Comparison of ENCODE assay signal across 25 mouse cellular contexts in genomic region chr11:11394686-11395085, GRCm38 (mm10).
DNase-seq lines count a peak whose midpoint lies in the region; ATAC-seq and TF ChIP-seq lines count a peak whose summit lies in the region.
"Had no signal": no experiment of that assay in that cellular context is flagged by ENCODE, and none has a peak within 500 bp of the region (broad histone marks: within the 10 kb centered on the region; RNA-seq: fewer than 3 reads in every experiment).

No protein-coding gene starts in this region.

- H3K4me3 ChIP-seq in MEL (ENCODE audit: control insufficient read depth in 1 of 2, insufficient read depth in 1 of 2, low read depth in 2 of 2, low read length in 2 of 2) = no peak overlapping the region
- no peak overlapping the region for H3K4me3 ChIP-seq in midbrain, embryonic 13.5 days (replicated peaks)
- H3K4me3 ChIP-seq: embryonic facial prominence, embryonic 15.5 days; forebrain, embryonic 10.5 days; hindbrain, embryonic 12.5 days; intestine, embryonic 15.5 days; limb, embryonic 12.5 days; liver, embryonic 13.5 days; midbrain, embryonic 12.5 days; myocyte; neural tube, embryonic 15.5 days; stomach, embryonic 15.5 days had no signal

- H3K9ac ChIP-seq in MEL (ENCODE audit: control insufficient read depth, low read depth, low read length, poor library complexity, severe bottlenecking) = no peak overlapping the region
- no peak overlapping the region for H3K9ac ChIP-seq in midbrain, embryonic 13.5 days (replicated peaks)
- H3K9ac ChIP-seq: embryonic facial prominence, embryonic 15.5 days; hindbrain, embryonic 12.5 days; intestine, embryonic 15.5 days; limb, embryonic 12.5 days; liver, embryonic 13.5 days; midbrain, embryonic 12.5 days; neural tube, embryonic 15.5 days; stomach, embryonic 15.5 days had no signal

- no peak for TF ChIP-seq POLR2A in MEL (IDR thresholded peaks at IDR 0.05; ENCODE audit: control insufficient read depth in 1 of 2, insufficient read depth in 1 of 2, low read depth in 1 of 2, low read length in 2 of 2, poor library complexity in 1 of 2)

- H3K27me3 ChIP-seq in MEL (ENCODE audit: control insufficient read depth in 1 of 2, insufficient read depth in 2 of 2, low read length in 2 of 2) = no peaks in the 10 kb centered on the region; a peak in 1 of 4 replicates
- H3K27me3 ChIP-seq in midbrain, embryonic 13.5 days = no peaks in the 10 kb centered on the region
- H3K27me3 ChIP-seq: embryonic facial prominence, embryonic 15.5 days; hindbrain, embryonic 12.5 days; intestine, embryonic 15.5 days; limb, embryonic 12.5 days; liver, embryonic 13.5 days; midbrain, embryonic 12.5 days; neural tube, embryonic 15.5 days; Patski; stomach, embryonic 15.5 days had no signal

- H3K79me2 ChIP-seq in MEL (ENCODE audit: control insufficient read depth, insufficient read depth, low read length, poor library complexity) = no peaks in the 10 kb centered on the region

- peak; percentile 15 to 63 (median 41); a peak in 5 of 6 replicates for TF ChIP-seq CTCF in MEL (IDR thresholded peaks at IDR 0.05 in 2 of 3, conservative IDR thresholded peaks at IDR 0.05 in 1 of 3; ENCODE audit: control insufficient read depth in 1 of 3, insufficient read depth in 1 of 3, low read depth in 2 of 3, low read length in 3 of 3, poor library complexity in 1 of 3, severe bottlenecking in 1 of 3)

- no peak for TF ChIP-seq EP300 in MEL (IDR thresholded peaks at IDR 0.05; ENCODE audit: low read depth in 1 of 2, low read length in 2 of 2)

- H3K36me3 ChIP-seq in MEL (ENCODE audit: control insufficient read depth in 1 of 2, insufficient read depth in 2 of 2, low read length in 2 of 2) = no peaks in the 10 kb centered on the region
- no peaks in the 10 kb centered on the region for H3K36me3 ChIP-seq in midbrain, embryonic 13.5 days
- H3K36me3 ChIP-seq: embryonic facial prominence, embryonic 15.5 days; forebrain, embryonic 10.5 days; hindbrain, embryonic 12.5 days; intestine, embryonic 15.5 days; limb, embryonic 12.5 days; liver, embryonic 13.5 days; midbrain, embryonic 12.5 days; neural tube, embryonic 15.5 days; stomach, embryonic 15.5 days had no signal

- no peaks in the 10 kb centered on the region for H3K4me1 ChIP-seq in MEL (ENCODE audit: control insufficient read depth in 1 of 2, insufficient read depth in 2 of 2, low read length in 2 of 2)
- no peaks in the 10 kb centered on the region for H3K4me1 ChIP-seq in midbrain, embryonic 13.5 days (replicated peaks)
- H3K4me1 ChIP-seq: embryonic facial prominence, embryonic 15.5 days; forebrain, embryonic 10.5 days; hindbrain, embryonic 12.5 days; intestine, embryonic 15.5 days; limb, embryonic 12.5 days; liver, embryonic 13.5 days; midbrain, embryonic 12.5 days; neural tube, embryonic 15.5 days; stomach, embryonic 15.5 days had no signal

- no peak overlapping the region for H3K27ac ChIP-seq in MEL (ENCODE audit: control insufficient read depth, low read depth, low read length)
- no peak overlapping the region for H3K27ac ChIP-seq in midbrain, embryonic 13.5 days
- H3K27ac ChIP-seq: embryonic facial prominence, embryonic 15.5 days; forebrain, embryonic 10.5 days; hindbrain, embryonic 12.5 days; intestine, embryonic 15.5 days; limb, embryonic 12.5 days; liver, embryonic 13.5 days; macrophage; midbrain, embryonic 12.5 days; neural tube, embryonic 15.5 days; stomach, embryonic 15.5 days had no signal

- H3K9me3 ChIP-seq in MEL (replicated peaks; ENCODE audit: insufficient read depth, low read length) = no peaks in the 10 kb centered on the region
- no peaks in the 10 kb centered on the region for H3K9me3 ChIP-seq in midbrain, embryonic 13.5 days
- H3K9me3 ChIP-seq: embryonic facial prominence, embryonic 15.5 days; hindbrain, embryonic 12.5 days; intestine, embryonic 15.5 days; liver, embryonic 13.5 days; midbrain, embryonic 12.5 days; stomach, embryonic 15.5 days had no signal

- ATAC-seq in midbrain, embryonic 13.5 days = no peak
- ATAC-seq: intestine, embryonic 15.5 days; Patski had no signal

- peak; percentile 52 for TF ChIP-seq RAD21 in MEL (IDR thresholded peaks at IDR 0.05; ENCODE audit: low read depth, low read length)

- DNase-seq in thymus, postnatal 14 days = peak; percentile 20
- no peak for DNase-seq in thymus, adult 18-20 months
- peak; percentile 48 for DNase-seq in MEL (ENCODE audit: low read depth, low spot score)
- DNase-seq in naive thymus-derived CD4-positive, alpha-beta T cell, adult 2 months (ENCODE audit: low read depth) = peak; percentile 7
- no peak for DNase-seq in gastrocnemius, adult 18-20 months (ENCODE audit: low spot score)
- DNase-seq in right cerebral cortex, postnatal 25 days = no peak
- DNase-seq: adrenal gland, postnatal 25 days; cerebellum, adult 11-12 months; cerebellum, postnatal 14 days; heart, postnatal 10 days; liver, embryonic 13.5 days; spleen, adult 18-20 months had no signal

- no peak overlapping the region for H3K4me2 ChIP-seq in midbrain, embryonic 13.5 days (replicated peaks)
- H3K4me2 ChIP-seq: embryonic facial prominence, embryonic 15.5 days; heart, embryonic 11.5 days; hindbrain, embryonic 12.5 days; intestine, embryonic 15.5 days; limb, embryonic 12.5 days; liver, embryonic 13.5 days; midbrain, embryonic 12.5 days; neural tube, embryonic 15.5 days; stomach, embryonic 15.5 days had no signal

- WGBS in midbrain, embryonic 13.5 days = 87% methylated on average over 5 of the region's 5 CpGs

TF ChIP-seq in MEL, 35 proteins besides CTCF, POLR2A, EP300 and RAD21:
- TF ChIP-seq MYB (IDR thresholded peaks at IDR 0.05; ENCODE audit: low read depth, low read length) = no peak
- TF ChIP-seq BHLHE40 (IDR thresholded peaks at IDR 0.05; ENCODE audit: borderline replicate concordance, low read depth, low read length) = no peak
- peak; percentile 65 for TF ChIP-seq SMC3 (IDR thresholded peaks at IDR 0.05; ENCODE audit: low read depth, low read length)
- no peak for TF ChIP-seq MYC (IDR thresholded peaks at IDR 0.05; ENCODE audit: low read depth, low read length)
- TF ChIP-seq GABPA (IDR thresholded peaks at IDR 0.05; ENCODE audit: low read depth, low read length) = no peak
- TF ChIP-seq RCOR1 (IDR thresholded peaks at IDR 0.05; ENCODE audit: low read depth, low read length) = no peak
- no peak for TF ChIP-seq TBP (IDR thresholded peaks at IDR 0.05; ENCODE audit: low read depth, low read length)
- TF ChIP-seq UBTF (IDR thresholded peaks at IDR 0.05; ENCODE audit: borderline replicate concordance, insufficient read depth, low read depth, low read length) = no peak
- TF ChIP-seq ZC3H11A (IDR thresholded peaks at IDR 0.05; ENCODE audit: low read depth, low read length) = peak; percentile 26
- no peak for TF ChIP-seq MAZ (IDR thresholded peaks at IDR 0.05; ENCODE audit: low read depth, low read length)
TF ChIP-seq in MEL: peak in this region for 2.

Comparison
In these comparisons a context has a peak if more than half of its experiments do, and no peak if none do; other contexts are left out.
1. DNase-seq: peak in thymus, postnatal 14 days (single experiment), MEL (single experiment) and naive thymus-derived CD4-positive, alpha-beta T cell, adult 2 months (single experiment); none in thymus, adult 18-20 months (0 of 2), gastrocnemius, adult 18-20 months (single experiment) and right cerebral cortex, postnatal 25 days (single experiment).